Mouse (Mus musculus): ENCODE data around the gene Gadd45gip1. TPM values are rescaled to one million over a fixed set of nuclear protein-coding genes. Genes with fewer than 3 reads are reported as not detected.

Gadd45gip1 gene
- polyA plus RNA-seq, 1 experiment from 2014 or later = 44.2 TPM

DNA sequence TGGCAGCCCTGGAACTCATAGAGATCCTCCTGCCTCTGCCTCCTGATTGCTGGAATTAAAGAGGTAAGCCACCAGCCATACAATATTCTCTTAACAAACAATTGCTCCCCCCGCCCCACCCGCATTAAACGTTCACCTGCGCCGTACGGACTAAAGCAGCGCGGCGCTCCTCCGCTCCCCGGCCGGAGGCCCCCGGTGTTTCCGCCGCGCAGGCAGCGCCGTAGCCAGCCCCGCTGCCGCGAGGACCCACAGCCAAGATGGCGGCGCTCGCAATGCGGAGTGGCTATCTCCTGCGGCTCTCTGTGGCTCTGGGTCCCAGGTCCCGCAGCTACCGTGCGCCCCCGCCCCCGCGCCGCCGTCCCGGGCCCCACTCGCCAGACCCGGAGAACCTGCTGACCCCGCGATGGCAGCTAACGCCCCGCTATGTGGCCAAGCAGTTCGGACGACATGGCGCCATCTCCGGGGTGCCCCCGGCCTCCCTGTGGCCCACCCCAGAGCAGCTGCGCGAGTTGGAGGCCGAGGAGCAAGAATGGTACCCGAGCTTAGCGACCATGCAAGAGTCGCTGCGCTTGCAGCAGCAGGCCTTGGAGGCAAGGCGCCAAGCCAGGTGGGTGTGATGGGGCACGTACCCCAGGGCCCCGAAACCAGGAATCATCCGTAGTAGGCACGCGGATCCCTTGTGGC lies 854 bp downstream of the Gadd45gip1 start:
- no peaks in the 10 kb centered on the region for H3K27me3 ChIP-seq (ENCODE audit: insufficient read depth, low read length)
- H3K9ac ChIP-seq = peak overlapping the region; percentile 98
- WGBS = under 1% methylated on average over 59 of the region's 59 CpGs
- peak overlapping the region; percentile 67 for H3K4me2 ChIP-seq
- peak overlapping the region; percentile 96 for H3K27ac ChIP-seq (ENCODE audit: low read depth)
- DNase-seq (peak; percentile 88), ATAC-seq (ENCODE audit: insufficient read depth) (peak; percentile 54)
- H3K4me1 ChIP-seq (ENCODE audit: insufficient read depth) = peaks cover 13% of the 10 kb centered on the region
- H3K4me3 ChIP-seq (ENCODE audit: low read depth, low read length) = peak overlapping the region; percentile 95
- no peak for TF ChIP-seq CTCF (IDR thresholded peaks at IDR 0.05; ENCODE audit: low read depth)
- H3K9me3 ChIP-seq (ENCODE audit: low read depth, low read length) = no peaks in the 10 kb centered on the region
- H3K36me3 ChIP-seq (ENCODE audit: insufficient read depth) = peaks cover 40% of the 10 kb centered on the region

DNA sequence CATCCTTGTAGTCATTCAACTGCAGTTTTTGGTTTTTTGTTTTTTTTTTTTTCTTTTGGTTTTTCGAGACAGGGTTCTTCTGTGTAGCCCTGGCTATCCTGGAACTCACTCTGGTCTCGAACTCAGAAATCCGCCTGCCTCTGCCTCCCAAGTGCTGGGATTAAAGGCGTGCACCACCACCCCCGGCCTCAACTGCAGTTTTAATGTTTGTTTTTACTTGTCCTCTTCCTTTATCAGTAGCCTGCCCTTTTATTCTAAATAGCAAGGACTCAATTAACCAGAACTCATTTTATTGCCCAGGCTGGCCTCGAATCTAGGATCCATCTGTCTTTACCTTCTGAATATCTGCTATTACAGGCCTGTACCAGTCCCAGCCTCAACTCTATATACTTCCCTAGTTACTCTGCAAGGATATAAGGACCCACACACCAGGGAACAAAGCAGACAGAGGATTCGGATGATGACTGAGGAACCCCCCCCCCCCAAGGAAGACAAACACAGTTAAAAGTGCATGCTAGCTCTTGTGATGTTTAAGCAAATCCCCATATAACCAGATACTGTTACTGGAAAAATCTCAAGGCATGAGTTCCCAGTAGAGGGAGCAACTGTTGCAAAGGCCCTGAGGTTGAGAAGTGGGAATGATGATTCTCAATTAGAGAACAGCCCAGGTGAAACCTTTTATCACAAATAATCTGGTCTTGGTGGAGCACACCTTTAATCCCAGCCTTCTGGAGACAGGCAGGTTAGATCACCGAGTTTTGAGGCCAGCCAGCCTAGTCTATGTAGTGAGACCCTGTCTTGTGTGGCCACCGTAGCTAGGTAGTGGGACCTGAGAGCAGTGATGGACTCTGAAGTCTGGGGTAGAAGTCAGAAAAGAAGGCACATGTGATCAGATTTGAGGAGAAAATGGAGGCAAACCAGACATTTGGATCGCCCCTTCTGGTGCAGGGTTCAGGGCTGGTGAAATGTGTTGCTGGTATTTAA lies 1.7 kb downstream of the Gadd45gip1 start:
- Histone ChIP-seq H3K4me3 (ENCODE audit: low read depth, low read length) (peak overlapping the region; percentile 95), H3K4me1 (ENCODE audit: insufficient read depth) (peaks cover 13% of the 10 kb centered on the region), H3K9ac (peak overlapping the region; percentile 98), H3K27ac (ENCODE audit: low read depth) (peak overlapping the region; percentile 96), H3K4me2 (peak overlapping the region; percentile 67), H3K27me3 (ENCODE audit: insufficient read depth, low read length) (no peaks in the 10 kb centered on the region), H3K36me3 (ENCODE audit: insufficient read depth) (peaks cover 48% of the 10 kb centered on the region), H3K9me3 (ENCODE audit: low read depth, low read length) (no peaks in the 10 kb centered on the region)
- no peak for DNase-seq
- 51% methylated on average over 10 of the region's 10 CpGs for WGBS
- TF ChIP-seq CTCF (IDR thresholded peaks at IDR 0.05; ENCODE audit: low read depth) = peak; percentile 14; the same call in 1 of the 2 replicates
- no peak for ATAC-seq (ENCODE audit: insufficient read depth)

DNA sequence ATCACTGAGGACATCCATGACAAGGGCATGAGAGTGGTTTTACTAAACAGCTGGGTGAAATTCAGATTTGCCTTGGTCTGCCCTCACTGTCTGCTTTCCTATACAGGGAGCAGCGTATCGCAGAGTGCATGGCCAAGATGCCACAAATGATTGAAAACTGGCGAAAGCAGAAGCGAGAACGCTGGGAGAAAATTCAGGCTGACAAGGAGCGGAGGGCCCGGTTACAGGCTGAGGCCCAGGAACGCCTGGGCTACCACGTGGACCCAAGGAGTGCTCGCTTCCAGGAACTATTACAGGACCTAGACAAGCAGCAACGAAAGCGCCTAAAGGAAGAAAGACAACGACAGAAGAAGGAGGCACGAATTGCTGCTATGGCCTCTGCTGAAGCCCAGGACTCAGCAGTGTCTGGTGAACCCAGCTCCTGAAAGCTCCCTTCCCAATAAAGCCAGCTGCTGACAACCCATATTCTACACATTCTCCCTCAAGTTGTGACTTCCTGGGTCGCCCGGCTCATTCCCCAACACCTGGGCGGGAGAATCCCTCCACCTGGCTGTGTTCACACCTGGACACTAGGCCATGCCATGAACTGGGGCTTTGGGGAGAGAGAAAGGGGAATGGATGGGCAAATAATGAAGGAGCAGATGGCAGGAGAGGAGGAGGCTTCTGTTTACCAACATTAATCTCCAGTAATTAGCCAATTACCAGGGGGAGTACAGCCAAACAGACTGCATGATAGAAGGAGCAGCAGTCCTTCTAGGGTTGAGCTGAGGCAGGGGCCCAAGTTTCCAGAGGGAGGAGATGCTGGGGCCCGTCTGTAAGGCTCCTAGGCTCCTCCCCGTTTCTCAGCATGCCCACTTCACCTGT lies 2.9 kb downstream of the Gadd45gip1 start:
- WGBS = 81% methylated on average over 19 of the region's 19 CpGs
- H3K27ac ChIP-seq (ENCODE audit: low read depth) = peak overlapping the region; percentile 18; the same call in 1 of the 2 replicates
- 0 out of 2 replicates have a peak overlapping the region, but pooled peaks have one; percentile 9 for H3K4me3 ChIP-seq (ENCODE audit: low read depth, low read length)
- ATAC-seq (ENCODE audit: insufficient read depth) (0 out of 2 replicates have a peak, but pooled peaks have one; percentile 11), DNase-seq (no peak)
- H3K36me3 ChIP-seq (ENCODE audit: insufficient read depth) = peaks cover 58% of the 10 kb centered on the region
- no peak overlapping the region for H3K9ac ChIP-seq
- H3K4me2 ChIP-seq = no peak overlapping the region
- H3K9me3 ChIP-seq (ENCODE audit: low read depth, low read length) = no peaks in the 10 kb centered on the region
- H3K27me3 ChIP-seq (ENCODE audit: insufficient read depth, low read length) = no peaks in the 10 kb centered on the region
- no peak for TF ChIP-seq CTCF (IDR thresholded peaks at IDR 0.05; ENCODE audit: low read depth)
- peaks cover 13% of the 10 kb centered on the region for H3K4me1 ChIP-seq (ENCODE audit: insufficient read depth)

DNA sequence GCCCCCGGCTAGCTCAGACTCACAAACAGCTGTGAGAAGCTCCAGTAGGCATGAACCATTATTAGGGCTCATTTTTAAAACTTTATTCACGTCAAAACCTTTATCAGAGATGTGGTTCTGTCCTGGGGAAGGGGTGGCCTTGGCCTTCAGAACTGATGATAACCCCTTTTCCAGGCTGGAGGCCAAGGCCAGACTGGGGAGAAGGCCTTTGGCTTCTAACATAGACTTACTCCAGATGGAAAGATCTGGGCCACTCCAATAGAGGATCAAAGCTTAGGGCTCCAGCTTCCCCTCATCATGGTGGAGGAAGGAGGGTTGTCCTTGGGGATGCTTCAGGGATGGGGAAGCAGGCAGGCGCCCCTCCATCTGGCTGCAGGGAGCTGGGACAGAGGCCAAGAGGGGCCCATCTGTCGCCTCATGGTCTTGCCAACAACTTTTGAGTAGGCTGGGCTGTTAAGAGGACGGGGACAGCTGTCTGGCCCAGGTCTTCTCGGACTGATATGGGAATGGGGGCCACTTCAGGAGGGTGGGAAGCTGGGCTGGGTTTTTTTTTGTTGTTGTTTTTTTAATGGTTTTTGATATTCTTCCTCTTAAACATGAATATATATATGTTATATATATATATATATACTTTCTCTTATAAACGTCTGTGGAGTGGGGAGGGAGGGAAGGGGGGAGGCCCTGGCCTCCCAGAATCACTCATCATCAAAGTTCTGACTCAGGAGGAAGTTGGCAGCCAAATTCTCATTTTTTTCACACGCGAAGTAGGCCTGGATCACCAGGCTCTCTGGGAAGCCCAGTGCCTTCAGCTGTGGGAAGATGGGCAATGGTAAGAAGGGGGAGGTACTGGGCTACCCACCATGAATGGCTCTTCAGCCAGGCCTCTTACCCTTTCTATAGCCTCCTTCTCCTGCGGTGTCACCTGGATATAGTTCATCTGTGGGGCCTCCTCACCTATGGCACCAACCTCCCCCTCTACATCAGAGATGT lies 3.8 kb downstream of the Gadd45gip1 start:
- peak; percentile 74 for ATAC-seq (ENCODE audit: insufficient read depth)
- Histone ChIP-seq H3K4me2 (peak overlapping the region; percentile 26; the same call in 1 of the 2 replicates), H3K4me3 (ENCODE audit: low read depth, low read length) (no peak overlapping the region), H3K36me3 (ENCODE audit: insufficient read depth) (peaks cover 58% of the 10 kb centered on the region), H3K27ac (ENCODE audit: low read depth) (peak overlapping the region; percentile 33; the same call in 1 of the 2 replicates), H3K4me1 (ENCODE audit: insufficient read depth) (peaks cover 13% of the 10 kb centered on the region), H3K27me3 (ENCODE audit: insufficient read depth, low read length) (no peaks in the 10 kb centered on the region), H3K9ac (no peak overlapping the region), H3K9me3 (ENCODE audit: low read depth, low read length) (no peaks in the 10 kb centered on the region)
- WGBS = 46% methylated on average over 10 of the region's 10 CpGs
- no peak for TF ChIP-seq CTCF (IDR thresholded peaks at IDR 0.05; ENCODE audit: low read depth)
- peak; percentile 89 for DNase-seq

DNA sequence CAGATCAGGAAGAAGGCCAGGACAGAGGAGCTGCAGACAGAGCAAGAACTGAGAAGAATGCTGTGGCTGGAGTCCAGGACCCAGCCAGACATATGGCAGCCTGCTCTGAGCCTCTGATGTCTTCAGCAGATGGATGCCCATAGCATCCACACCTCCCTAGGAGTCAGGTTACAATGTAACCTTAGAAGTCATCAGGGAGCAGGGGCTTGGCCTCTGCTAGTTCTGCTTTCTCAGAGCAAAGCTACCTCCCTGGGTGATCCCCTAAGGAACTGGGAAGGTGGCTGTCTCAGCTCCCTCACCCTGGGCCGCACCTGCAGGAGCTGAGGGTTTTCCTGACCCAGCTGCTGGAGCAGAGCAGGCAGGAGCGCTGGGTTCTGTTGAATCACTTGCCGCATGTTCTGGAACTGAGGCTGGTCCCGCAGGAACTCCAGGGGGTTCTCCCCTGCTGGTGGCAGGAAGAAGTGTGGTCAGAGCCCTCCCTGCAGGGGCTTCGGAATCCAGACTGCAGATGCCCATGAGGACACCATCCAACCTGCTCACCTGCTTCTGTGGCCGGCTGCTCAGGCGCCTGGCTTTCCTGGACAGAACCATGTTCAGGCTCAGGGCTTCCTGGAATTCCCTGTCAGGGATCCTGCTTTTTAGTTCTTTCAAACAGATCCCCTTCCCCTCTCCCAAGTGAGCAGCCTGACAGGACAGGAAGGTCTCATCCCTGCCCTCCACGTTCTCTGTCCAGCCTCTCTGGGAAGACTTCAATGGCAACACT lies 6.0 kb downstream of the Gadd45gip1 start:
- no peaks in the 10 kb centered on the region for H3K9me3 ChIP-seq (ENCODE audit: low read depth, low read length)
- 38% methylated on average over 8 of the region's 8 CpGs for WGBS
- H3K27ac ChIP-seq (ENCODE audit: low read depth) = no peak overlapping the region
- ATAC-seq (ENCODE audit: insufficient read depth) (no peak), DNase-seq (no peak)
- peak overlapping the region; percentile 30; the same call in 1 of the 2 replicates for H3K9ac ChIP-seq
- peak overlapping the region; percentile 18; the same call in 1 of the 2 replicates for H3K4me3 ChIP-seq (ENCODE audit: low read depth, low read length)
- H3K4me1 ChIP-seq (ENCODE audit: insufficient read depth) = peaks cover 13% of the 10 kb centered on the region
- 0 out of 2 replicates have a peak, but pooled peaks have one; percentile 1 for TF ChIP-seq CTCF (IDR thresholded peaks at IDR 0.05; ENCODE audit: low read depth)
- H3K4me2 ChIP-seq = peak overlapping the region; percentile 11; the same call in 1 of the 2 replicates
- no peaks in the 10 kb centered on the region for H3K27me3 ChIP-seq (ENCODE audit: insufficient read depth, low read length)
- H3K36me3 ChIP-seq (ENCODE audit: insufficient read depth) = peaks cover 72% of the 10 kb centered on the region

All from lung, embryonic 14.5 days (tissue).